Mouse (Mus musculus): ENCODE measurements around the gene Fbxo7. TPM values are rescaled to one million over a fixed set of nuclear protein-coding genes. Genes with fewer than 3 reads are reported as not detected.

Fbxo7 gene
- polyA plus RNA-seq (2012; rRNA removed; ENCODE audit: low replicate concordance), result 20.4 and 38.0 TPM in 2 replicates

GRCm38 (mm10) chr10:86021749-86022473 is at the start of gene Fbxo7:
Gene Fbxo7, plus strand, starts transcription at chr10:86021972.

GRCm38 (mm10) chr10:86011781-86012180 is 10.0 kb upstream of the Fbxo7 start, which contains the start of gene Bpifc:
Gene Bpifc, minus strand, starts transcription at chr10:86011895.

Other genes with a start within 250 kb of the Fbxo7 start
- gene Pwp1, start 192.5 kb upstream of the Fbxo7 start, polyA plus RNA-seq (2012; rRNA removed; ENCODE audit: low replicate concordance), result 5.7 and 13.8 TPM in 2 replicates
- 23.0 and 28.7 TPM in 2 replicates for gene Prdm4, start 104.8 kb upstream of the Fbxo7 start, polyA plus RNA-seq (2012; rRNA removed; ENCODE audit: low replicate concordance)
- gene Ascl4, start 94.3 kb upstream of the Fbxo7 start, polyA plus RNA-seq (2012; rRNA removed; ENCODE audit: low replicate concordance), result 0.18 TPM in 1 of 2 replicates, not detected in the other
- gene Rtcb, start 64.1 kb upstream of the Fbxo7 start, polyA plus RNA-seq (2012; rRNA removed; ENCODE audit: low replicate concordance), result 35.5 and 57.7 TPM in 2 replicates
- 0.07 and 0.83 TPM in 2 replicates for gene Bpifc, start 10.1 kb upstream of the Fbxo7 start, polyA plus RNA-seq (2012; rRNA removed; ENCODE audit: low replicate concordance)

All from mammary gland, adult 2 months (tissue).